ENCODE assay signal across 7 mouse cellular contexts in genomic region chr5:64810860-64811499, GRCm38 (mm10). TPM values are rescaled to one million over a fixed set of nuclear protein-coding genes. Genes with fewer than 3 reads are reported as not detected.
DNase-seq lines count a peak whose midpoint lies in the region; ATAC-seq and TF ChIP-seq lines count a peak whose summit lies in the region.

No protein-coding gene starts in this region.

- TF ChIP-seq RAD21 in MEL (IDR thresholded peaks at IDR 0.05; ENCODE audit: low read depth, low read length) = no peak

- H3K36me3 ChIP-seq in MEL (ENCODE audit: control insufficient read depth in 1 of 2, insufficient read depth in 2 of 2, low read length in 2 of 2) = peaks cover 0 to 44% of the 10 kb centered on the region in 2 experiments; a peak in 2 of 4 replicates
- H3K36me3 ChIP-seq in heart, adult 2 months (ENCODE audit: control insufficient read depth, insufficient read depth, low read length) = peaks cover 39% of the 10 kb centered on the region
- peaks cover 19% of the 10 kb centered on the region for H3K36me3 ChIP-seq in kidney, embryonic 15.5 days
- peaks cover 4% of the 10 kb centered on the region; the same call in 1 of the 2 replicates for H3K36me3 ChIP-seq in stomach, embryonic 15.5 days

- TF ChIP-seq POLR2A in MEL (IDR thresholded peaks at IDR 0.05; ENCODE audit: control insufficient read depth in 1 of 2, insufficient read depth in 1 of 2, low read depth in 1 of 2, low read length in 2 of 2, poor library complexity in 1 of 2) = 0 out of 4 replicates have a peak, but pooled peaks of 1 of the 2 experiments have one; percentile 6
- TF ChIP-seq POLR2A in heart, adult 2 months (IDR thresholded peaks at IDR 0.05; ENCODE audit: insufficient read depth, low read depth, low read length) = no peak

- TF ChIP-seq EP300 in MEL (IDR thresholded peaks at IDR 0.05; ENCODE audit: low read depth in 1 of 2, low read length in 2 of 2) = no peak; a peak in 1 of 4 replicates
- TF ChIP-seq EP300 in heart, adult 2 months (IDR thresholded peaks at IDR 0.05; ENCODE audit: insufficient read depth, low read depth, low read length) = no peak

- peak overlapping the region; percentile 82 for H3K9ac ChIP-seq in MEL (ENCODE audit: control insufficient read depth, low read depth, low read length, poor library complexity, severe bottlenecking)
- peak overlapping the region; percentile 76 for H3K9ac ChIP-seq in heart, adult 2 months (ENCODE audit: low read depth, low read length)
- H3K9ac ChIP-seq in kidney, embryonic 15.5 days = 0 out of 2 replicates have a peak overlapping the region, but pooled peaks have one; percentile 18
- no peak overlapping the region for H3K9ac ChIP-seq in stomach, embryonic 15.5 days

- no peak for TF ChIP-seq CTCF in MEL (IDR thresholded peaks at IDR 0.05 in 2 of 3, conservative IDR thresholded peaks at IDR 0.05 in 1 of 3; ENCODE audit: control insufficient read depth in 1 of 3, insufficient read depth in 1 of 3, low read depth in 2 of 3, low read length in 3 of 3, poor library complexity in 1 of 3, severe bottlenecking in 1 of 3)
- TF ChIP-seq CTCF in heart, adult 2 months (IDR thresholded peaks at IDR 0.05) = no peak

- peak; percentile 64 for DNase-seq in MEL (ENCODE audit: low read depth, low spot score)
- peak; percentile 75 for DNase-seq in adrenal gland, postnatal 14 days
- DNase-seq in heart, adult 2 months = peak; percentile 69 to 71
- peak; percentile 78 for DNase-seq in lung, postnatal 25 days (ENCODE audit: low spot score)
- DNase-seq in frontal cortex, adult 2 months (ENCODE audit: extremely low spot score in 1 of 2, low spot score in 1 of 2) = no peak

- peaks cover 5 to 35% of the 10 kb centered on the region in 2 experiments; a peak in 3 of 4 replicates for H3K4me1 ChIP-seq in MEL (ENCODE audit: control insufficient read depth in 1 of 2, insufficient read depth in 2 of 2, low read length in 2 of 2)
- H3K4me1 ChIP-seq in heart, adult 2 months (ENCODE audit: control insufficient read depth, insufficient read depth, low read length) = peaks cover 39% of the 10 kb centered on the region
- peaks cover 93% of the 10 kb centered on the region for H3K4me1 ChIP-seq in kidney, embryonic 15.5 days
- peaks cover 62% of the 10 kb centered on the region for H3K4me1 ChIP-seq in stomach, embryonic 15.5 days

- H3K4me2 ChIP-seq in kidney, embryonic 15.5 days = peak overlapping the region; percentile 52
- peak overlapping the region; percentile 51 for H3K4me2 ChIP-seq in stomach, embryonic 15.5 days

- 13% methylated on average over 9 of the region's 9 CpGs for WGBS in heart, adult 2 months
- WGBS in kidney, embryonic 15.5 days = 8% methylated on average over 9 of the region's 9 CpGs
- 6% methylated on average over 9 of the region's 9 CpGs for WGBS in stomach, embryonic 15.5 days

- H3K27ac ChIP-seq in MEL (ENCODE audit: control insufficient read depth, low read depth, low read length) = peak overlapping the region; percentile 99
- peak overlapping the region; percentile 99 for H3K27ac ChIP-seq in heart, adult 2 months
- H3K27ac ChIP-seq in kidney, embryonic 15.5 days = peak overlapping the region; percentile 94
- H3K27ac ChIP-seq in stomach, embryonic 15.5 days = peak overlapping the region; percentile 94

- peaks cover 36% of the 10 kb centered on the region for H3K79me2 ChIP-seq in MEL (ENCODE audit: control insufficient read depth, insufficient read depth, low read length, poor library complexity)
- H3K79me2 ChIP-seq in heart, adult 2 months (replicated peaks; ENCODE audit: control insufficient read depth, insufficient read depth, low read length) = peaks cover 8% of the 10 kb centered on the region

- intact Hi-C loops in heart, adult 2 months (cut with DNase I) = no loop called here

- no peaks in the 10 kb centered on the region for H3K27me3 ChIP-seq in MEL (ENCODE audit: control insufficient read depth in 1 of 2, insufficient read depth in 2 of 2, low read length in 2 of 2)
- H3K27me3 ChIP-seq in heart, adult 2 months (ENCODE audit: control insufficient read depth, insufficient read depth, low read length) = no peaks in the 10 kb centered on the region
- H3K27me3 ChIP-seq in kidney, embryonic 15.5 days = no peaks in the 10 kb centered on the region
- no peaks in the 10 kb centered on the region for H3K27me3 ChIP-seq in stomach, embryonic 15.5 days (replicated peaks)

- H3K9me3 ChIP-seq in MEL (replicated peaks; ENCODE audit: insufficient read depth, low read length) = no peaks in the 10 kb centered on the region
- no peaks in the 10 kb centered on the region for H3K9me3 ChIP-seq in kidney, embryonic 15.5 days (replicated peaks)
- H3K9me3 ChIP-seq in stomach, embryonic 15.5 days = no peaks in the 10 kb centered on the region

- H3K4me3 ChIP-seq in MEL (ENCODE audit: control insufficient read depth in 1 of 2, insufficient read depth in 1 of 2, low read depth in 2 of 2, low read length in 2 of 2) = peak overlapping the region in 1 of 2 experiments; percentile 65; a peak in 2 of 4 replicates
- H3K4me3 ChIP-seq in heart, adult 2 months = peak overlapping the region; percentile 50
- peak overlapping the region; percentile 29; the same call in 1 of the 2 replicates for H3K4me3 ChIP-seq in kidney, embryonic 15.5 days (replicated peaks)
- H3K4me3 ChIP-seq in stomach, embryonic 15.5 days (replicated peaks) = peak overlapping the region; percentile 10

- ATAC-seq in kidney, embryonic 15.5 days (replicated peaks; ENCODE audit: low FRiP score) = peak; percentile 43
- peak; percentile 36 for ATAC-seq in stomach, embryonic 15.5 days (ENCODE audit: insufficient read depth, low FRiP score, low read depth)

TF ChIP-seq in MEL, 35 proteins besides CTCF, POLR2A, EP300 and RAD21:
- no peak for TF ChIP-seq MAX (IDR thresholded peaks at IDR 0.05; ENCODE audit: low read length)
- TF ChIP-seq SIN3A (IDR thresholded peaks at IDR 0.05; ENCODE audit: low read length) = peak; percentile 30; the same call in 1 of the 2 replicates

RNA-seq across cellular contexts. Expression of gene Klf3, which starts 7.8 kb away (rescaled TPM):
- 7.1 and 8.4 TPM in 2 replicates for total RNA-seq in MEL (2012; rRNA removed)
- 10 to 100 TPM; 39.7 to 72.2 TPM for polyA plus RNA-seq in MEL (2012; ENCODE audit: insufficient read depth in 1 of 2, insufficient read length in 2 of 2, low read depth in 1 of 2, low replicate concordance in 2 of 2, missing spikeins in 1 of 2)
- total RNA-seq in adrenal gland, postnatal 14 days (2021) = 73.5 and 74.1 TPM in 2 replicates
- total RNA-seq in heart, adult 2 months (2021) = 10 to 100 TPM; 41.4 to 46.6 TPM
- 34.3 and 41.8 TPM in 2 replicates for polyA plus RNA-seq in heart, adult 2 months (2012; rRNA removed)
- polyA plus RNA-seq in kidney, embryonic 15.5 days (2015; fragmentation: Nextera tagmentation; extraction: Ambion mirVana) = 62.2 and 63.6 TPM in 2 replicates
- polyA plus RNA-seq in stomach, embryonic 15.5 days (2015; fragmentation: Nextera tagmentation; extraction: Ambion mirVana) = 103 and 104 TPM in 2 replicates
- 21.7 and 25.4 TPM in 2 replicates for polyA plus RNA-seq in frontal cortex, adult 2 months (2012; rRNA removed)

Comparison
In these comparisons a context has a peak if more than half of its experiments do, and no peak if none do; other contexts are left out.
1. DNase-seq: peak in MEL (single experiment), adrenal gland, postnatal 14 days (single experiment), heart, adult 2 months (2 of 2) and lung, postnatal 25 days (single experiment); none in frontal cortex, adult 2 months (0 of 2).
2. Peak in every context shown above with its lines, with median percentiles within 50 percentile points of each other: H3K27ac ChIP-seq.